Mouse (Mus musculus) adrenal gland, postnatal 10 days (tissue): ENCODE measurements around the gene Sltm. TPM values are rescaled to one million over a fixed set of nuclear protein-coding genes. Genes with fewer than 3 reads are reported as not detected.
"Not testable (repeated sequence)": the region's sequence is repeated elsewhere in the genome, so short reads cannot be mapped to it uniquely, and the experiment has no call there.

Experiments
- DNase-seq: peaks from one replicate; pipeline ENCODE4 v3.0.0; 2021; ENCODE audit warnings: mixed read lengths
- long read RNA-seq, 2 experiments: library from polyadenylated mRNA; stranded (forward); transcript quantifications; one replicate each; pipeline ENCODE4 v2.0.0; 2021
- total RNA-seq, 2 experiments: library from RNA; stranded (reverse); gene quantifications; 2 replicates each; pipeline ENCODE4 v1.2.3; 2021

Gene Sltm
- total RNA-seq, result 10 to 100 TPM; 27.4 to 36.0 TPM
- long read RNA-seq, experiment 1, partial matches to known transcripts, result 29 of 48 reads
- long read RNA-seq, experiment 1, other reads (novel, unspliced or antisense), result 14 of 48 reads
- long read RNA-seq, experiment 2, transcript Sltm-206 (21 exons, 3,755 nt), result minor isoform, 7 of 26 reads
- long read RNA-seq, experiment 2, transcript Sltm-201 (21 exons, 3,691 nt), result major isoform, 8 of 26 reads
- long read RNA-seq, experiment 2, partial matches to known transcripts, result 3 of 26 reads
- long read RNA-seq, experiment 2, other reads (novel, unspliced or antisense), result 6 of 26 reads

DNA sequence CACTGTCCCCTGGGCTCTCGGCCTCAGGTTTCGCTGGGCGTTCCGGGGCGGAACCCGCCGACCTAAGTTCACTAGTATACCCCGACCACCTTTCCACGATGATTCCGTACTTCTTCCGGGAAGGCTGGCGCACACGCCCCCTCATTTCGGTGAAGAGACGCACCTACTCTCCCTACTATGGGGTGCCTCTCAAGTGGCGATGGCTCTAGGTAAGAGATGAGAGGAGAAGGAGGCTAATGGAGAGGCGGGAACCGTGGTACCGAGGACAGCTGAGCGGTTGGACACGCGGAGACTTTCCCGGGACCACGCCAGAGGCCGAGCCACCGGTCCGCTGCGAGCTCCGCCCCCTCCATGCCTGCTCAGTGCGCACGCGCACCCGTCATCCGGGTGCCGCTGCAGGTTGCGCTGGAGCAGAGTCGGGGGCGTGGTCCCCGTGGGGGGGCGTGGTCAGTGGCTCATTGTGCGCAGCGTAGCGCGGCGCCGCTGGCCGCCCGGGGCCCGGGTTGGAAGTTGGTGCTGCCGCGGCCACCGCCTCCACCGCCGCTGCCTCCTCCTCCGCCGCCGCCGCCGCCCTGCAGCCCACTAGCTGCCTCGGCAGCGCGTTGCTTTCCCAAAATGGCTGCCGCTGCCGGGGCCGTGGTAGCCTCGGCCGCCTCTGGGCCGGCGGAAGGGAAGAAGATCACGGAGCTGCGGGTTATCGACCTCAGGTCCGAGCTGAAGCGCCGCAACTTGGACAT, at the start of gene Sltm:
Sltm (plus strand) TSS at position 450 of the 737 bp plus-strand sequence.
- DNase-seq, result peak; percentile 100

DNA sequence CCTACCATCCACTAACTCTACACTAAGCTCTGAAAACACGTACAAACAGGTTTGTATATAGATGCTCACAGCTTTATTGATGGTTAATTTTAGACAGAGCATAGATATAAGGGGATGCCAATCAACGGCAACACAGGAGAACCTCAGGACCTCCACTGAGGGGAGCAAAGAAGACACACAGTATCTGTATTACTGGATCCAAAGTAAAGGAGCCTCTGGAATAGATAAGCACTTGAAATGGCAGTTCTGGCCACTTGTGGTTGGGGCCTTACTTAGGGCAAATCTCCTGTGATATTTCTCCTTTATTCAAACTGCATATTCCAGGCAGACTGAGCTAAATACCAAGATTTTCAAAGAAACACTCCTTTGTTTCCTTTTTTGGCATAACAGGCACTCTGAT, 49.5 kb upstream of the Sltm start:
- DNase-seq, result no peak

DNA sequence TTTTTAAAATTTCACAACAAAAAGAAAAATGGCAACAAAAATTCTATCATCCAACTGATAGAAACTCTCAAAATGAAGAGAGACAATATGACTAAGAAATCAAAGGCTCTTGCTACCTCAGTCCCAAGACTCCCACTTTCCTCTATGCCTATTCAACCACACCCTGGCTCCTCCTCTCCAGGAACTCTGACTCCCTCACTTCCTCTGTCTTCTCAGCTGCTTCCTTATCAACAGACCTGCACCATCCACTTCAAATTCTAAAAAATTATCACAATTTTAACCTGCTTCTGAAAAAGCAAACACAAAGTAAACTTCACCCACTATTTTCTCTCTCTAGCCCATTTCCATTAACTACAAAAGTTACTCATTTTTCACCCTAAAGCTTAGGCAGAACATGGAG, 45.6 kb upstream of the Sltm start:
- no peak for DNase-seq

DNA sequence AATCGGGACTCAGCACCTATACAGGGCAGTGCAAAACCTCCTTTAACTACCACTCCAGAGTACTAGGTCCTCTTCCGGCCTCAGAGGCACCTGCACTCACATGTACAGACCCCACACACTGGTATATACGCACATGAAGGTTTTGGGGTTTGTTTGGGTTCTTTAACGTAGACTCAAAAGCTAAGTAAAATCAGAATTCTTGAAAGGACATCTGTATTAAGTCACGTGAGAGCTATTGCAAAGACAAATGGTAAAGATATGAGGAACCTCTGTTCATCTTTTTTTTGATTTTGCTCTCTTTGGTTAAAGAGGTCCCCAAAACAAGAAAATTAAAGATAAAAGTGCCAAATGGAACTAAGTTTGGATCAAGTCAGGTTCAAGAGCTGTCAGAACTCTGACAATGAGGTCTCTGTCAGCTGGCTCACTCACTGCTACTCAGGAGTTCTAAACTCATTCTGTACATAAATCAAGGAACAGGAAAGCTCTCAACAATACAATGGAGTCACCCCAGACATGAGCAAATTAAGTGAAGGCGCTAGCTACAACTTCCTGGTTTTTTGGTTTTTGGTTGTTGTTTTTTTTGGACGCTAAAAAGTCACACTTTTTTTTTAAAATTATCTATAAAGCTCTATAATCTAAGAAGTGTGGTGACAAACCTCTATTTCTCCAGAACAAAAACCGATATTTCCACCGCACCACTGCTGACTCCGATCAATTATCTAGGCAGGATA, 40.1 kb upstream of the Sltm start:
- DNase-seq, result no peak

DNA sequence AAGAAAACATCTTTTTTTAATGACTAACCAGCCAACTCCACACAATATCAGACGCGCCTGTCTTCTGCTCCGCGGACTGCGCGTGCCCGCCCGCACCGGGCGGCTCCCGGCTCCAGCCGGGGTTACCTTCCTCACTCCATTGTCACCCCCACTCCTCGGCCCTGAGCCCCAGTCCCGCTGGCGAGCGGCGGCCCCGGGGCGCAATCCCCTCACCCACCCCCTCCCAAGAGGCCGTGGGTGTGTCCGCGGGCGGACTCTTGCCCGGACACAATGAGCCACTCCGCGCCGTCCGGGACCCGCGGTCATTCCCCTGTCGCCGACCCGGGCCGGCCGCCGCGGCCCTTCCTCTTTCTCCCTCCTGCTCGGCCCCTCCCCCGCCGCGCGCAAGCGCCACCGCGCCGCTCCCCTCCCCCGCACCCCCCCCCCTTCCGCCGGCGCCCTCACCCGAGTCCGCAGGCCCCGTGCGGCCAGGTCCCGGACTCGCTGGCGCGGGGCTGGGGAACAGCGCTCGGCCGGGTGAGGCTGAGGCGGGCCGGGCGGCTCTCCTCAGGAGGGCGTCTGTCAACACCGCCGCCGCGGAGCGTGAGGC, 39.4 kb upstream of the Sltm start:
- peak; percentile 79 for DNase-seq

DNA sequence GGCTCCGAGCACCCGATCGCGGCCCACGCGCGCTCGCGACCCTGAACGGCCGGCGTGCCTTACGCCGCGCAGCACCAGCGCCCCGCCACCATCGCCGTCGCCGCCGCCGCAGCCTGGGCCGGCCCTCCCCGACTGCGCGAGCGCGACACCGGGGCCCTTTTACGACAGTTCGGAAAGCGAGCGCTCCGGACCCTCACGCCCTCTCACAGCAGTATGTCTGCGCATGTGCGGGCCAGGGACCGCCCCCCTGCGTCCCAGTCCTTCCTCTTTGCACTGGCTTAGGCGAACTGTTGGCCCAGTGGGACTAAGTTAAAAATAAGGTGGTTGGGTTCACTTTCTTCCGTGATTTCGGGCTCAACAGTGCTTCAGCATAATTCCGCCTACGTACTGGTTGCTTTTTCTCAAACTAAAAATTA, 38.9 kb upstream of the Sltm start, which contains the start of gene Rnf111:
Rnf111 (minus strand) TSS at position 100 of the 416 bp plus-strand sequence.
- DNase-seq, result peak; percentile 98

DNA sequence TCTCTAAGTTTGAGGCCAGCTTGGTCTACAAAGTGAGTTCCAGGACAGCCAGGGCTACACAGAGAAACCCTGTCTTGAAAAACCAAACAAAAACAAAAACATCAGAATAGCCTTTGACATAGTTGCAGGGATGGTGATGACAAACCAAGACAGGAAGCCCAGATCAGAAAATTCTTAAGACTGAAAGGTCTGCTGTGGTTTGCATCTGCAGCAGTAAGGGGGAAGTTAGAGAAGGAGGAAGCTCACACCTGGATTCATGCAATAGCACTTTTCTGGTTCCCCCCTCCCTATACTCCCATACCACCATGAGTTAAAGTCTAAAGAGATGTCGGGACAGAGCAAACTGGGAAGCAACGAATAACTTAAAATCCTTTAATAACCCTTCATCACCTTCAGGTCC, 36.4 kb upstream of the Sltm start:
- DNase-seq, result no peak

DNA sequence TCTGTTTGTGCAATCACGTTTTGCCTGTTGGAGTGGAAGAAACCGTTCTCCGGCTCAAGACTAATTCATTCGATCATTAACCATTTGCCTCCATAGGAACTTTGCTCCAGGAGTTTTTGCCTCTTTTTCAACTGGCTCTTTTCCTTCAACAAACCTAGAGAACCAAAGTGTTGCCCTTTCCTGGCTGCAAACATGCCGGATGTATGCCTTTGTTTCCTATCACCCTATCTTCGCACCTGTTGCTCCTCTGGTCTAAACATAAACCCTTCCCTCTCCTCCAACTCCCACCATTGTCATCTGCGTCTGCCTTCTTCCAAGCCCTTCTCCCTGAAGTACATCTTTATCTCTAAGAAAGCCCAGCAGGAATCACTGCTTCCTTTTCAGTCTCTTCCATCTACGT, 35.8 kb upstream of the Sltm start:
- no peak for DNase-seq

DNA sequence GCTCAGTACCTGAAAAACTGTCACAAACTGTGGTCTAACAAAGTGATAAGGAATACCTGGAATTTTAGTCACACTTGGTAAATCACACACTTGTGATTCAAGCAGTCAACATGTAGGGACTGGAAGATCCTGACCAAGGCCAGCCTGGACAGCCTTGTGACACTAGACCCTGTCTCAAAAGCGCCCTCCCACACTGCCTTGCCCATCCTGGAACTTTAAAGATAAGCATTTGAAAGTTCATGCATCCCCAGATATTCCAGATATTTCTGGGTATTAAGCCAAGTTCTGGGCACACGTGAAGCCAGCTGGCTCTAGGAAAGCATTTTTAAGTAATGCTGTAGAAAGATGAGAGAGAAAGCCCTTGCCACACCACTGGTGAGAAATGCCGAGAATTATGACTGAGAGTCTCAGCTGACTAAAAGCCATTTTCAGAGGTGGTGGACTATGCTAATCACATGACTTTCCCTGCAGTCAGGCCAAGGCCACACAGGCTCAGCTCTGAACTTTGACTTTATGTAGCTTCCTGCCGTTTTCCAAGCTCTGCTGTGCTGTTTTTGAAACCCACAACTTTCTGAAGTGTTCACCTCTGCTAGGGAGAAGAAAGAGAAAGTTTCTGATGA, 32.5 kb upstream of the Sltm start:
- DNase-seq, result peak; percentile 50

DNA sequence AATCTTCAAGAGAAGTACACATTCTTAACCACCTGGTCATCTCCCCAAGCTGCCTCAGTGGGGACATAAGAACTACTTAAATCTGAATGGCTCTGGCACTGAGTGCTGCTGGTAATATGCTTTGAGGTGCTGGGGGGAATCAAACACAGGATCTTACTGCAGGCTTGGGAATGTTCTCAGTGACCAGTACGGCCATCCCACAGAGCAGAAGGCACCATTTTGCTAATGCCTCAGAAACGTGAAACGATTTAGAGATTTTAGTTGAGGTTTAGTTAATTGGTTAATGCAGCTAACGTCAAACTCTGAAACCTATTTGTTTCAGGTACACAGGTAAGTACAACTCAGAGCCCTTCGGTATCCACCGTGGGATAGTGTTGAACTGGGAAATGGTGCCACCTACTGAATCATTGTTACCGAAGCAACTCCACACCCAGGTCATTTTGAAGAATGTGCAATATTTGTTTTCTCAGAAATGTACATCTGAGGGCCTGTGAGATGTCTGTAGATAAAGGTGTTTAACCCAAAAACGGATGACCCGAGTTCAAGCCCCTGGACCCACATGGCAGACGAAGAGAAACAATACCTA, 31.5 kb upstream of the Sltm start:
- DNase-seq, result peak; percentile 14

DNA sequence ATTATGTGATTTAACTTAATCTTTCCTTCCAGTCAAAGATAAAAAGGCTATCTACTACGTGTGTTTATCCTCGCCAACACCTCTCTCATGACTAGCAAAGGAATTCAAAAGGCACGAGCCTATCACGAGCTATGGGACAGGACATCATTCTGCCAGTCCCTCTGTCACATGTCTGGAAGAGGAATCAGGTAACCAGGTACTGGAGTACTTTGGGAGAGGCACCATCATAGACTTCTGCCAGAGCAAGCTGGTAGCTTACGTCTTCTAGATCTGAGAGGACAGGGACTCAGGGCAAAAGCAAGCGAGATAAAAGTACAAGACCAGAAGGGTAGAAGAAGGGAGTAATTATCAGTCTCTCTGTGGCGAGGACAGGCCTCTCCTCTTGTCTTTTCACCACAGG, 30.9 kb upstream of the Sltm start:
- no peak for DNase-seq

DNA sequence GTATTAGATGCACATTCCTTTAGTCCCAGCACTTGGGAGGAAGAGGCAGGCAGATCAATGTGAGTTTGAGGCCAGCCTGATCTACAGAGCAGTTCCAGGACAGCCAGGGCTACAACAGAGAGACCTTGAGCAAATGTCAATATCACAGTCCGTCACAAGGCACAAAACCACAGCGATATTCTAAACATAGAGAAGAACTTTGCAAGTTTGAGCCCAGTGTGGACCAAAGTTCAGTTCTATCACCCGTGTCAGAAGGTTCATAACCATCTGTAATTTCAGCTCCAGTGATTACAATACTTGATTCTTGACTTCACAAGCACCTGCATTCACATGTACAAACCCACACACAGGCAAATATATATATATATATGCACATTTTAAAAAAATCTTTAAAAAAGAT, 21.9 kb upstream of the Sltm start:
- DNase-seq, result no peak

DNA sequence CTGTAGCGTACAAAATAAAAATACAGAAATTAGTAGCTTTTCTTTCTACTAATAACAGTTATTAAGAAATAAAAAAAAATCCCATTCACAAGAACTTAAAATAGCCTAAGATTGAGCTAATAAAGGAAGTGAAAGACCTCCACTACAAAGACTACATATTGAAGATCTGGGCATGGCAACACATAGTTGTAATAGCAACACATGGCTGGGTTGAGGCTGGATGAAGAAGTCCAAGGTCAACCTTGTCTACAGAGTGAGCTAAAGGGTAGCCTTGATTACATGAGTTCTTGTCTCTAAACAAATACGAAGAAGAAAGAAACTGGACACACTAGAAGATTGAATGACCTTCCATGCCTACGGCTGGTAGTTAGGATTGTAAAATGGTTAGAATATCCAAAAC, 18.7 kb upstream of the Sltm start:
- DNase-seq, result no peak

DNA sequence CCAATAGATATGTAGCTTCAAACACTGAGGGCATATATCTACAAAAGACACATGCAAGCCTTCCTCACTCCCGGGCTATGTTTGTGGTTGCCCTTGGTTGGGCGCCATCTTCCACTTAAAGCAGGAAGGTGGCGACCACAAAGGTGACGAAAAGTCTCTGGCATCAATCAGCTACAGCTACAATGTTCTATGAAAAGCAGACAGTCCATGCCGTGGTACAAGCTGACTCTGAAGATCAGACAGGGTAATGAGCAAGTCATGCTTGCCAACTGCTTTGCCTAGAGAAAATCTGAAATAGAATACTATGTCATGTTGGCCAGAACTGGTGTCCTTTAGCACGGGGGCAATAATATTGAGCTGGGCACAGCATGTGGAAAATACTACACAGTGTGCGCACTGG, 18.2 kb upstream of the Sltm start:
- DNase-seq, result no peak

DNA sequence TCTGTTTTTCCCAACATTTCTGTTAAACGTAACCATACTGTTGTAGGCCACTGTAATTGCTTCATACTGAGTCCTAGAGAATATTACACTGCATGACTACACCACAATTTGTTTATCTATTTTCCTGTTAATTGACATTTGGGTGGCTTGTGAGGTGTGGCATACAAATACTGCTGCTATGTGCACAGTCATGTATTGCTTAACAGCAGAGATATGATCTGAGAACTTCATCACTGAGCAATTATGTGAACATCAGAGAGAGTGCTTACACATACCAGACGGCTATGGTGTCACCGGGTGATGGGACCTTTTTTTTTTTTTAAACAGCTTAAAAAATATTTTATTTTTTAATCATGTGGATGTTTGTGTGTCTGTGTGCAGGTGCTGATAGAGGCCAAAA, 9.2 kb upstream of the Sltm start:
- DNase-seq, result no peak

DNA sequence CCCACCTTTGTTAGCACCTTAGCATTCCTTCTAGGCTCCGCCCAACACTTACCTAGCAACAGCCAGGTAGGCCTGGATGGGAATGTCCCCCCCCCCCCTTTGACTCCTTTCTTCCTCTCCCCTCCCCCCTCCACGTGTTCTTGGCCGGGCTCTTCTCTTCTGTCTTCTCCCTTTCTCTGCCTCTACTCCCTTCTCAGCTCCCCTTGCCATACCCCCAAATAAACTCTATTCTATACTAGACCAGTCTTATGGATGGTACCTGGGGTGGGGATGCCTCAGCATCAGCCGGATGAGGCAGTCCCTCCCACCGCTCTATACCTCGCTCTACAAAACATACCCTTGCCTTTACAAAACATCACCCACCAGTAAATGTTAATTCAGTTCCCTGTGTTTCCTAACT, 970 bp upstream of the Sltm start:
- DNase-seq, result no peak

DNA sequence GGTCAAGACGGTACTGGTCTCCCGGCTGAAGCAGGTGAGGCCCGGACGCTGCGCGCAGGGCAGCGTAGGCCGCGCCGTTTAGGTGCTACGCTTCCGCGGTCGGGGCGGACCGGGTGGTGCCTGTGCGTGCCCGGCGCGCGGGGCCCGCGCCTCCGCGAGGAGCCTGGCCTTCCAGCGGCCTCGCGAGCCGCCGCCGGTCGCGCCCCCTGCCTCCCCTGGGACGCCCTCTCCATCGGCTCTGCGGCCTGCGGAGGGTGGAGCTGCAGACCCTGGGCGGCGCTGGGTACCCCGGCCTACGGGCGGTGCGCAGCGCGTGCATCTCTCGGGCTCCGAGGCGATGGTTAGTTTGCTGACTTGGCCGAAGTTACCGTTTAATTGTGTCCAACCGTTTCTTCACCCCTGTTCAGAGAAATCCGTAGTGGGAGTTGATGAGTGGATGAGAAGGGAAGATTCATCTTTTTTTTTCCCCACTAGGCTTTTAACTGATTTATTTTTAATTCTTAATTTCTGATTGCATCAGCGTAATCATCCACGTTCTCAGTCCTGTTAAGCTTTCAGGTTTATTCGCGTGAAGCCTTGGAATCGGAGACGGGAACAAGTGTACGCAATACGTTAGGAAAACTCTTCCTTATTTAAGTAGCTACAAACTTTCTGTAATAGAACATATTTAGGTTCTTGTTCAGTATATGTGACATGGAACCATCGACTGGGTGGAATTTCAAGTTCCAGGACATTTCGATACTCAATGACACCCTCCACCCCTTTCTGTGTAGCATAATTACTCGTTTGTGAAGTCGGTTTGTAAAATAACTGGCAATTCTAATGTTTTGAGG, 710 bp downstream of the Sltm start:
- DNase-seq, result peak; percentile 72

DNA sequence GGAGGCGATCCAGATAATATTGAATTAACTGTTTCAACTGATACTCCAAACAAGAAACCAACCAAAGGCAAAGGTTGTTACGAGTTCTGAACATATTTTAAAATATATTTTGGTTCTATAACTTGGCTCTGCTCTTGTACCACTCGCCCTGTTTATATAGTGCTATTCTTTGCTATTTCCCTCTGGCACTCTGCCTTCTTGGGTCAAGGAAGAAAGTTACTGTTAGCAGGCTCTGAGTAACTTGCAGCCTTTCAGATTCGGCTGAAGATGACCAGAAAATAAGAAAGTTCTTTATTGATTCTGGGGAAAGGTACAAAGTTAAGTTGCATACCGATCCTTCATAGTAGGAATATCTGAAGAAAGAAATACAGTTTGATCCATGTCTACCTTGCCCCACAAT, 1.4 kb downstream of the Sltm start:
- no peak for DNase-seq

DNA sequence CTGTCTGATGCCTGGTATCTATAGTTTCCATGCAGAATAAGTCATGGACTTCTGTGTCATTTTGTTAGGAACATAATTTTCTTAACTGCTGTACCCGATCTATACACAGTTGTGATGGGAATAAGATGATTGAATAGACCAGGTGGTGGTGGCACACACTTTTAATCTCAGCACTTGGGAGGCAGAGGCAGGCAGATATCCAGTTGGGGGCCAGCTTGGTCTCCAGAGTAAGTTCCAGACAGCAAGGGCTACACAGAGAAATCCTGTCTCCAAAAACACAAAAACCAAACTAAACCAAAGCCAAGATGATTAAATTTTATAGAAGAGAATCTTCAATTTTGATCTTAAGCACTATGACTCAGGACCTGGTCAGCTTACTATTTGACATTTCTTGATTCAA, 2.3 kb downstream of the Sltm start:
- no peak for DNase-seq

DNA sequence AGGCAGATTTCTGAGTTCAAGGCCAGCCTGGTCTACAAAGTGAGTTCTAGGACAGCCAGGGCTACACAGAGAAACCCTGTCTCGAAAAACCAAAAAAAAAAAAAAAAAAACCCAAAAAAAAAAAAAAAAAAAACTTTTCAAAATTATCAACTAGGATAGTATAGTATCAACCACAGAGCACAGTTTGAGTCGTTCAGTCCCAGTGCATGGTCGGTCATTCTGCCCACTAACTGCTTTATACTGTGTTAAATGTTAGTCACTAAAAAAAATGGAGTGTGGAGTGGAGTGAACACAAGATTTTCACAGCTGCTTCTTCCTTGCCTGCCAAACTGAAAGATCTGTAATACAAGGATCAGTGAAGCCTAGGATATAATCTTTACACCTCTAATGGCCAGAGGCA, 4.0 kb downstream of the Sltm start:
- not testable (repeated sequence) for DNase-seq

DNA sequence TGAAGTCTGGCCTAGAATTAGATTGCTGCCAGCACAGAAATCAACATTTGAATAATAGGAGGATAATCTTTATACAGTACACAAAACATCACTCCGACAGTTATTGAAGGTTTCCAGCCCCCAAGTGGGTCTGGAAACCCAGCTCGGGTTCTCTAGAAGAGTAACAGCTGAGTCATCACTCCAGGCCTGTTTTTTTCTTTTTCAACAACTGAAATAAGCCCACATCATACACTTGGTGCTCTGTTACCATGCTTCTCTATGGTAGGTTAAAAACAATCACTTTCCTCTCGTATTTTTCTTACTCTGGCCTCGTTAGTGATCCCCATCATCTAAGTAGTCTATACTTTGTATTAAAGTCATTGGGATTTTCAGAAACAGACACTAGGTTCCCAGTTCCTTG, 5.8 kb downstream of the Sltm start:
- DNase-seq, result no peak
